ENCODE assay signal across 7 mouse cellular contexts in genomic region chr2:181410760-181411473, GRCm38 (mm10). TPM values are rescaled to one million over a fixed set of nuclear protein-coding genes. Genes with fewer than 3 reads are reported as not detected.
DNase-seq lines count a peak whose midpoint lies in the region; ATAC-seq and TF ChIP-seq lines count a peak whose summit lies in the region.

No protein-coding gene starts in this region.

- no peak overlapping the region for H3K9ac ChIP-seq in hindbrain, postnatal 0 days (replicated peaks; ENCODE audit: low read length)

- no peaks in the 10 kb centered on the region for H3K27me3 ChIP-seq in hindbrain, postnatal 0 days (ENCODE audit: insufficient read depth, low read length)

- no peak overlapping the region for H3K4me2 ChIP-seq in hindbrain, postnatal 0 days (ENCODE audit: low read depth, low read length)

- TF ChIP-seq CTCF in hindbrain, postnatal 0 days (IDR thresholded peaks at IDR 0.05; ENCODE audit: low read depth): peak; percentile 82

- no peak overlapping the region for H3K4me3 ChIP-seq in hindbrain, postnatal 0 days (ENCODE audit: low read length)

- no peaks in the 10 kb centered on the region for H3K4me1 ChIP-seq in hindbrain, postnatal 0 days (ENCODE audit: insufficient read depth, low read length)

- WGBS in hindbrain, postnatal 0 days: 31% methylated on average over 4 of the region's 4 CpGs

- peak; percentile 74; the same call in 1 of the 2 replicates for ATAC-seq in hindbrain, postnatal 0 days
- peak; percentile 97 for ATAC-seq in megakaryocyte progenitor cell, adult 5-6 weeks (replicated peaks; ENCODE audit: poor library complexity)

- DNase-seq in Muller cell, postnatal 12 days (ENCODE audit: inconsistent ontology term): peak; percentile 64
- DNase-seq in cerebellum, adult 18-20 months: peak; percentile 71 to 78
- DNase-seq in frontal cortex, postnatal 36 days (ENCODE audit: low spot score in 2 of 2): peak; percentile 53 to 68
- peak; percentile 77 for DNase-seq in hindbrain, postnatal 0 days (ENCODE audit: low spot score)
- DNase-seq in left cerebral cortex, adult 18-20 months (ENCODE audit: low spot score in 2 of 2): peak; percentile 55 to 65
- DNase-seq in right cerebral cortex, adult 18-20 months: peak; percentile 68

- no peaks in the 10 kb centered on the region for H3K36me3 ChIP-seq in hindbrain, postnatal 0 days (ENCODE audit: insufficient read depth, low read length)

- no peaks in the 10 kb centered on the region for H3K9me3 ChIP-seq in hindbrain, postnatal 0 days (ENCODE audit: low read length)

- no peak overlapping the region for H3K27ac ChIP-seq in hindbrain, postnatal 0 days

RNA-seq across cellular contexts. Expression of gene Lime1, which starts 31.0 kb away (rescaled TPM):
- total RNA-seq in hindbrain, postnatal 0 days (2014; rRNA removed): 49.0 and 62.1 TPM in 2 replicates
- polyA plus RNA-seq in hindbrain, postnatal 0 days (2015; fragmentation: Nextera tagmentation; extraction: Ambion mirVana): 24.1 and 26.2 TPM in 2 replicates
- 10 to 100 TPM; 34.4 to 35.6 TPM for total RNA-seq in left cerebral cortex, adult 18-20 months (2021)
- 25.4 and 26.5 TPM in 2 replicates for total RNA-seq in megakaryocyte progenitor cell, adult 5-6 weeks (2015)
- total RNA-seq in megakaryocyte progenitor cell, adult 5-6 weeks (2017): 12.7 and 18.1 TPM in 2 replicates

RNA-seq across cellular contexts. Expression of gene Arfrp1, which starts 45.7 kb away (rescaled TPM):
- total RNA-seq in hindbrain, postnatal 0 days (2014; rRNA removed): 13.0 and 14.7 TPM in 2 replicates
- polyA plus RNA-seq in hindbrain, postnatal 0 days (2015; fragmentation: Nextera tagmentation; extraction: Ambion mirVana): 70.7 TPM in 2 replicates
- 10 to 100 TPM; 43.9 to 48.5 TPM for total RNA-seq in left cerebral cortex, adult 18-20 months (2021)
- 26.8 and 28.6 TPM in 2 replicates for total RNA-seq in megakaryocyte progenitor cell, adult 5-6 weeks (2015)
- total RNA-seq in megakaryocyte progenitor cell, adult 5-6 weeks (2017): 62.1 and 70.2 TPM in 2 replicates

RNA-seq across cellular contexts. Expression of gene Zgpat, which starts 46.2 kb away (rescaled TPM):
- 66.3 and 85.3 TPM in 2 replicates for total RNA-seq in hindbrain, postnatal 0 days (2014; rRNA removed)
- 37.5 and 40.6 TPM in 2 replicates for polyA plus RNA-seq in hindbrain, postnatal 0 days (2015; fragmentation: Nextera tagmentation; extraction: Ambion mirVana)
- 10 to 100 TPM; 66.0 to 67.6 TPM for total RNA-seq in left cerebral cortex, adult 18-20 months (2021)
- 7.0 and 8.2 TPM in 2 replicates for total RNA-seq in megakaryocyte progenitor cell, adult 5-6 weeks (2015)
- total RNA-seq in megakaryocyte progenitor cell, adult 5-6 weeks (2017): 38.2 and 48.2 TPM in 2 replicates

RNA-seq across cellular contexts. Expression of gene Zbtb46, which starts 48.3 kb away (rescaled TPM):
- 29.0 and 33.0 TPM in 2 replicates for total RNA-seq in hindbrain, postnatal 0 days (2014; rRNA removed)
- 17.0 and 19.2 TPM in 2 replicates for polyA plus RNA-seq in hindbrain, postnatal 0 days (2015; fragmentation: Nextera tagmentation; extraction: Ambion mirVana)
- total RNA-seq in left cerebral cortex, adult 18-20 months (2021): 10 to 100 TPM; 13.8 to 15.3 TPM
- total RNA-seq in megakaryocyte progenitor cell, adult 5-6 weeks (2015): 1.2 and 1.8 TPM in 2 replicates
- total RNA-seq in megakaryocyte progenitor cell, adult 5-6 weeks (2017): 1.9 and 5.4 TPM in 2 replicates
